Mouse (Mus musculus) liver, adult (tissue): ENCODE data around the gene Cd82.

Source experiments
- GATA4 ChIP-seq: IDR thresholded peaks from 2 replicates; pipeline ENCODE4 v1.6.1; 2014; ENCODE audit warnings: mild to moderate bottlenecking, low read length; ENCODE audit not compliant: insufficient replicate concordance

Cd82 gene

GRCm38 (mm10) chr2:93377157-93377556 lies 85.8 kb downstream of the Cd82 start:
- TF ChIP-seq GATA4, result no peak

GRCm38 (mm10) chr2:93372872-93373271 lies 90.1 kb downstream of the Cd82 start:
- no peak for TF ChIP-seq GATA4

GRCm38 (mm10) chr2:93372097-93372571 lies 90.8 kb downstream of the Cd82 start:
- TF ChIP-seq GATA4, result no peak
